Mouse (Mus musculus) heart, postnatal 0 days (tissue): ENCODE measurements around the gene Lipa. TPM values are rescaled to one million over a fixed set of nuclear protein-coding genes. Genes with fewer than 3 reads are reported as not detected.

ENCODE experiments used
- ATAC-seq: fragments of 200-750 bp; cut with Nextera tagmentation; 2 replicates; pipeline ENCODE4 v1.8.0; 2017; ENCODE audit warnings: low read depth, moderate number of reproducible peaks, moderate library complexity; ENCODE audit not compliant: insufficient read depth
- DNase-seq: peaks from one replicate; pipeline ENCODE4 v3.0.0-alpha.2; 2016; ENCODE audit warnings: low spot score
- H3K27ac ChIP-seq: fragments of 300-500 bp; sonication (generic); 2 replicates; pipeline ENCODE4 v1.5.1; 2014; ENCODE audit warnings: low read depth, mild to moderate bottlenecking
- H3K27me3 ChIP-seq: fragments of 300-500 bp; sonication (generic); 2 replicates; pipeline ENCODE4 v1.6.1; 2014; ENCODE audit warnings: low read length, mixed read lengths; ENCODE audit not compliant: control insufficient read depth, insufficient read depth
- H3K36me3 ChIP-seq: fragments of 300-500 bp; sonication (generic); replicated peaks from 2 replicates; pipeline ENCODE4 v1.6.1; 2014; ENCODE audit warnings: low read length, mixed read lengths; ENCODE audit not compliant: control insufficient read depth, insufficient read depth
- H3K4me1 ChIP-seq: fragments of 300-500 bp; sonication (generic); 2 replicates; pipeline ENCODE4 v1.6.1; 2014; ENCODE audit warnings: antibody characterized with exemption; ENCODE audit not compliant: control insufficient read depth, insufficient read depth
- H3K4me2 ChIP-seq: fragments of 300-500 bp; sonication (generic); 2 replicates; pipeline ENCODE4 v1.6.1; 2014; ENCODE audit warnings: low read depth, mild to moderate bottlenecking, low read length, moderate library complexity
- H3K4me3 ChIP-seq: fragments of 300-500 bp; sonication (generic); 2 replicates; pipeline ENCODE4 v1.5.1; 2014; ENCODE audit warnings: low read depth, low read length
- H3K9ac ChIP-seq: fragments of 300-500 bp; sonication (generic); replicated peaks from 2 replicates; pipeline ENCODE4 v1.6.1; 2014; ENCODE audit warnings: low read depth, low read length, mixed read lengths
- H3K9me3 ChIP-seq: fragments of 300-500 bp; sonication (generic); replicated peaks from 2 replicates; pipeline ENCODE4 v1.6.1; 2016; ENCODE audit warnings: low read length; ENCODE audit not compliant: control insufficient read depth
- CTCF ChIP-seq: IDR thresholded peaks from 2 replicates; pipeline ENCODE4 v1.5.1; 2016; ENCODE audit warnings: antibody characterized with exemption, control low read depth, low read depth
- EP300 ChIP-seq: IDR thresholded peaks from 2 replicates; pipeline ENCODE4 v1.6.1; 2016; ENCODE audit warnings: antibody characterized with exemption, low read depth
- WGBS: fragments of 180-500 bp; shearing (Covaris S2); extraction: QIAGEN DNeasy Blood & Tissue Kit; methylation state at CpG from one replicate; pipeline ENCODE4 v1.1.7; 2014; 5-methylcytosine and 5-hydroxymethylcytosine counted together
- polyA plus RNA-seq: library from polyadenylated mRNA; unstranded; fragments of >200 nt; fragmentation: Nextera tagmentation; extraction: Ambion mirVana; gene quantifications from 2 replicates; pipeline ENCODE4 v1.2.1, GENCODE M21; 2015
- total RNA-seq: library from RNA; depleted of rRNA; stranded (reverse); fragments of >200 nt; gene quantifications from 2 replicates; pipeline ENCODE4 v1.2.3, GENCODE M21; 2014; ENCODE audit warnings: low replicate concordance; rRNA removed

The Lipa gene
- total and polyA plus RNA-seq, 2 experiments from 2014 or later, result 16.8 to 30.2 TPM

GRCm38 (mm10) chr19:34461451-34462019 lies 65.7 kb downstream of the Lipa start:
- no peaks in the 10 kb centered on the region; the same call in 1 of the 2 replicates for H3K27me3 ChIP-seq
- no peak overlapping the region for H3K4me2 ChIP-seq
- no peak overlapping the region for H3K27ac ChIP-seq
- no peak for DNase-seq
- no peaks in the 10 kb centered on the region for H3K9me3 ChIP-seq
- H3K4me3 ChIP-seq, result no peak overlapping the region
- TF ChIP-seq EP300 (no peak), CTCF (no peak)
- no peaks in the 10 kb centered on the region for H3K36me3 ChIP-seq
- H3K4me1 ChIP-seq, result no peaks in the 10 kb centered on the region
- no peak for ATAC-seq
- H3K9ac ChIP-seq, result no peak overlapping the region
- WGBS, result 74% methylated on average over 1 of the region's 1 CpGs

- Histone ChIP-seq H3K4me2 (no peak overlapping the region), H3K27ac (no peak overlapping the region), H3K4me1 (no peaks in the 10 kb centered on the region), H3K9ac (no peak overlapping the region), H3K4me3 (no peak overlapping the region), H3K36me3 (no peaks in the 10 kb centered on the region), H3K9me3 (no peaks in the 10 kb centered on the region), H3K27me3 (no peaks in the 10 kb centered on the region)
- ATAC-seq (no peak), DNase-seq (no peak)
- no peak for TF ChIP-seq EP300
- no peak for TF ChIP-seq CTCF
- 74% methylated on average over 1 of the region's 1 CpGs for WGBS
Observed at GRCm38 (mm10) chr19:34450784-34451370, 76.4 kb downstream of the Lipa start.

- Histone ChIP-seq H3K4me2 (no peak overlapping the region), H3K9me3 (no peaks in the 10 kb centered on the region), H3K27ac (no peak overlapping the region), H3K4me1 (no peaks in the 10 kb centered on the region), H3K4me3 (no peak overlapping the region), H3K36me3 (no peaks in the 10 kb centered on the region), H3K9ac (no peak overlapping the region), H3K27me3 (no peaks in the 10 kb centered on the region)
- WGBS, result 71% methylated on average over 1 of the region's 1 CpGs
- no peak for DNase-seq
- TF ChIP-seq EP300 (no peak), CTCF (no peak)
- no peak for ATAC-seq
Observed at GRCm38 (mm10) chr19:34448851-34449250, 78.4 kb downstream of the Lipa start.

- 36% methylated on average over 4 of the region's 4 CpGs for WGBS
- no peaks in the 10 kb centered on the region for H3K27me3 ChIP-seq
- no peaks in the 10 kb centered on the region for H3K9me3 ChIP-seq
- peak overlapping the region; percentile 62 for H3K27ac ChIP-seq
- TF ChIP-seq EP300 (no peak), CTCF (no peak)
- 0 out of 2 replicates have a peak overlapping the region, but pooled peaks have one; percentile 8 for H3K4me3 ChIP-seq
- no peaks in the 10 kb centered on the region for H3K36me3 ChIP-seq
- H3K9ac ChIP-seq, result no peak overlapping the region
- ATAC-seq (peak; percentile 64; the same call in 1 of the 2 replicates), DNase-seq (peak; percentile 80)
- H3K4me2 ChIP-seq, result peak overlapping the region; percentile 35; the same call in 1 of the 2 replicates
- H3K4me1 ChIP-seq, result peaks cover 6% of the 10 kb centered on the region; the same call in 1 of the 2 replicates
Observed at GRCm38 (mm10) chr19:34445410-34446012, 81.8 kb downstream of the Lipa start.

GRCm38 (mm10) chr19:34444785-34445184 lies 82.5 kb downstream of the Lipa start:
- Histone ChIP-seq H3K27ac (peak overlapping the region; percentile 20; the same call in 1 of the 2 replicates), H3K9me3 (no peaks in the 10 kb centered on the region), H3K4me3 (no peak overlapping the region), H3K4me2 (no peak overlapping the region), H3K36me3 (no peaks in the 10 kb centered on the region), H3K9ac (no peak overlapping the region), H3K4me1 (peaks cover 6% of the 10 kb centered on the region; the same call in 1 of the 2 replicates), H3K27me3 (no peaks in the 10 kb centered on the region)
- DNase-seq (no peak), ATAC-seq (no peak)
- WGBS, result 65% methylated on average over 3 of the region's 3 CpGs
- TF ChIP-seq EP300 (no peak), CTCF (no peak)

Other genes with a start within 250 kb of the Lipa start
- 1.1 and 3.2 TPM in 2 replicates for gene Fas, start 236.8 kb downstream of the Lipa start, total RNA-seq
- gene Fas, start 236.8 kb downstream of the Lipa start, polyA plus RNA-seq, result 5.6 and 7.1 TPM in 2 replicates
- gene Ch25h, start 52.3 kb downstream of the Lipa start, total RNA-seq, result 1.5 and 2.7 TPM in 2 replicates
- 0.92 and 1.3 TPM in 2 replicates for gene Ch25h, start 52.3 kb downstream of the Lipa start, polyA plus RNA-seq
- gene Ifit2, start 23.2 kb upstream of the Lipa start, total RNA-seq, result 7.4 and 9.1 TPM in 2 replicates
- gene Ifit2, start 23.2 kb upstream of the Lipa start, polyA plus RNA-seq, result 4.3 and 4.6 TPM in 2 replicates
- gene Ifit3, start 56.1 kb upstream of the Lipa start, total RNA-seq, result 1.7 and 12.8 TPM in 2 replicates
- gene Ifit3, start 56.1 kb upstream of the Lipa start, polyA plus RNA-seq, result 2.3 and 3.0 TPM in 2 replicates
- gene Ifit1bl1, start 74.5 kb upstream of the Lipa start, total RNA-seq, result 0.50 and 2.8 TPM in 2 replicates
- 3.3 and 3.8 TPM in 2 replicates for gene Ifit1bl1, start 74.5 kb upstream of the Lipa start, polyA plus RNA-seq
- 0.57 and 2.5 TPM in 2 replicates for gene Ifit3b, start 80.5 kb upstream of the Lipa start, total RNA-seq
- 0.59 and 0.72 TPM in 2 replicates for gene Ifit3b, start 80.5 kb upstream of the Lipa start, polyA plus RNA-seq
- gene Ifit1bl2, start 113.3 kb upstream of the Lipa start, total RNA-seq, result 0.19 and 1.9 TPM in 2 replicates
- gene Ifit1bl2, start 113.3 kb upstream of the Lipa start, polyA plus RNA-seq, result 1.0 and 1.3 TPM in 2 replicates
- gene Ifit1, start 113.4 kb upstream of the Lipa start, total RNA-seq, result 4.4 and 9.7 TPM in 2 replicates
- 0.74 and 1.2 TPM in 2 replicates for gene Ifit1, start 113.4 kb upstream of the Lipa start, polyA plus RNA-seq
- 10.3 and 10.4 TPM in 2 replicates for gene Slc16a12, start 219.8 kb upstream of the Lipa start, total RNA-seq
- 6.3 and 7.2 TPM in 2 replicates for gene Slc16a12, start 219.8 kb upstream of the Lipa start, polyA plus RNA-seq